Mouse (Mus musculus) brain, embryonic 18.5 days (tissue): ENCODE results near the gene Adgrg3.

Source experiments
- DNase-seq: peaks from one replicate; pipeline ENCODE4 v3.0.0-alpha.2; 2012; ENCODE audit warnings: low read depth, low spot score

The Adgrg3 gene

DNA sequence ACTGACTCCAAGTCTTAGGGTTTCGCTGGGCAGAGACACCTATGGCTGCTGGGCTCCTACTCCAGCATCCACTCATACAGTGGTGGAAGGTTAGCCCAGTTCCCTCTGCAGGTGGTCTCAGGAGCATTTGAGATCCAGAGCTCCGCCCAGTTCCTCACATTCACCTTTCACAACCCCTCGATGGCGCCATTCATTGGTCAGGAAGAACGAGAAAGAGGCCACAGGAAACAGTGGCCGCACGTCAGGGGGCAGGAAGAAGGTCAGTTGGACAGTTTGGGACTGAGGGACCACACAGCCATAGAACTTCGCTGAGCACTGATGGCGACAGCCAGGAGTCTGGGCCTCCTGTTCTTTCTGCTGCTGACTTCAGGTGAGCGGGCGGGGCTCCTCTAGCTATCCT is at the start of gene Adgrg3:
Adgrg3 (plus strand) TSS at position 242 of the 400 bp plus-strand sequence.
- no peak for DNase-seq

DNA sequence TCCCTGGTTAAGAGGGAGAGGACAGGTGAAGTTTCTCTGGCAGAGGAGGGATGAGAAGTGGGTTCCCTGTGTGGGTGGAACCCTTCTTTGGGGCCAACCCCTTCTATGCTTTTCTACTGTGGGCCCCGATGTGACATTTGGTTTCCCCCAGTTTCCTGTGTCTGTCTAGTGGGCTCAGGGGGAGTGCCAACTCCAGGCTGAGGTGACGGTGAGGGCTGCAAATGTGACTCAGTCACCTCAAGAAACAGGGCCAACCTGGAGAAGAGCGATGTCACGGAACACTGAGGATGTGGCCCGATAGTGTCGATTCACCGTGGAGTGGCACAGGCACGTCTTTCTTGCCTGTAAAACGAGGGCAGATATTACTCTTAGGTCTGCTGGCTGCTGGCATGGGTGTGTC is 44.2 kb upstream of the Adgrg3 start:
- no peak for DNase-seq

DNA sequence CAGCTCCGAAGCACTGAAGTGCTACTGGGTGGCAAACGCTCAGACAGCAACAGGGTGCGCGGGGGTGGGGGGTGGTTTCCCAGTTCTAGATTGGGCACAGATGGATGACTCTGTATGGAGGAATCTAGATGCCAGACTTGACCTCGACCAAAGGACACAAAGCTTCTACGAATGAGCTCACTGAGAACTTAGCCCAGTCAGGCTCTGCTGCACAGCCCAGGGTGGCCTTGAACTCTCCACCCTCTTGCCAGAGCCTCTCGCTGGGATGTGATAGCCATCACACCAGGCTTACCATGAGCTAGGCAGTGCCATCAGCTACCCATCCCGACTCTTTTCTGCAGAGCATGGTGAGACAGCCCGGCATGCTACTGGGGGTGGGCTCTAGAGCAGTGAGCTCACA is 43.7 kb upstream of the Adgrg3 start:
- DNase-seq: no peak

DNA sequence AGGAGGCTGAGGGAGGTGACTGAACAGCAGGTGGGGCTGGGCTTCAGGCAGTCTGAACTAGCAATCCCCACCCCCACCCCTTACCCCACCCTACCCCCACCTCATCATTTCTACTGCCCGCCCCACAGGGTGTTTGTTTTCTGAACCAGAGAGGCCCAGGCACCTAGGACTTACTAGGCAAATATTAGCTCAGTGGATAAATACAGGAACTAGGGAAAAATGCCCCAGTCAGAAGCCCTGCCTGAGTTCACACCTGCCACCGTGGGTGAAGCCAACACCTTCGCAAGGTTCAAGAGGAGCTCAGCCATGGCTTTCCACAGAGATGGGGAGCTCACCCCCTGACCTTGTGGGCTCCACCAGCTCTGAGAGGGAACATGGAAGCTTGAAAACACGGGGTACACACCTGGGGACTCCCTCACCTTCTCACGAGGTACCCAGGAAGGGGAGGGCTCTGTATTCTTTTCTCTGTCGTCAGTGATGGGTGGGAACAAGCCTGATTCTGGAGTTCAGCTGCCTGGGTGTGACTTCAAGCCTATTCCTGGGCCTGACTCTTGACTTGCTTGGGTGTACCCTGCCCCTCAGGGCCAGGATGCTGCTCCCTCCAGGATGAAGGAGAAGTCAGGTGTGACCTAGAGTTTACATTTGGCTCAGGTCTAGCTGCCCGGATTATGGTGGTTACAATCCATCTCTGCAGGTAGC is 42.9 kb upstream of the Adgrg3 start, which contains the start of gene Adgrg1:
Adgrg1 (plus strand) TSS at position 285 of the 699 bp plus-strand sequence.
- no peak for DNase-seq

DNA sequence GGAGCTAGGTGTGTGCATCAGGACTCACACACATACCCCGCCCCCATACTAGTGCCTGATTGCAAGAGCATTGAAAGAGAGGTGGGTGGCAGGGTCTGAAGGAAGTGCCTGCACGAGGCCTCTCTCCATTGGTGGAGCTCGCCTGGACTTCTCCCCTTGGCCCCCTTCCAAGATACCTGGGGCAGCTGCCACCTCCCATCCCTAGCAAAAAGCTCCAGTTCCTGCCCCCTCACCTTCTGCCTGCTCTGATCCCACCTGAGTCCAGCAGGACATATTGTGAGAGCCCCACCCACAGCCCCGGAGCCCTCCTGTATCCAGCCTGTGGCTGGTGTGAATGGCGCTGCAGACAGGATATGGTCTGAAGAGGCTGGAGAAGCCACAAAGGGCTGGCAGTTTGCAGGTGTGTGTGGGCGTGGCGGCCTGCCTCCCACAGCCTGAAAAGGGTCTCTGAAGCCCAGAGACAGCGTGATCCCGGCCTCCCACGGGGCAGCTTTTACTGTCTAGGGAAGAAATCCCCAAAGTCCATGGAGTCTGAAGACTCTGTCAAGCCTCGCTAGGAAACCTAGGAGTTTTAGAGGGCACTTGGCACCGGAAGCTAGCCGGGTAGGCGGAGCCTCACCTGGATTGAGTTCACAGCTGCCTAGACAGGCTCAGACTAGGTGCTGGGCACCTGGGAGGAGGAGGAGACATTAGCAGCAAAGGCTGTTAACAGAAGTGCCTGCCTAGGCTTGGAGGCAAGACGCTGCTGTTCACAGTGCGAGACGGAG is 40.7 kb upstream of the Adgrg3 start:
- no peak for DNase-seq

DNA sequence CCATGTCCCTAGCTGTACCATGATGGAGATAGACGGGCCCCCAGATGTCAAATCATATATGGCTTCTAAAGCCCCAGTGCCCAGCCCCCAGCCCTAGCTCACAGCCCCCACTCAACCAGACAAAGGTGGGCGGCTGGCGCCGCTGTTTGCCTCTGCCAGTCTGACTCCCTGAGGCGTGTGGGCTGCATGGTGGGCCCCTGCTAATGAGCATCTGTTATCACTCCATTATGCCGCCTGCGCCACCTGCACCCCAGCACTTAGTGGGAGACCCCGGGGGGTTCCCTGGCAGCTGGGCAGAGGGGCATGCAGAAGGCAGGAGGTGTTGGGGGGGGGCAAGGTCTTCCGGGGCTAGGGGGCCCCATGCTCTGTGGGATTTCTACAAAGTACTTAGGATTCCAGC is 39.4 kb upstream of the Adgrg3 start:
- DNase-seq: no peak

DNA sequence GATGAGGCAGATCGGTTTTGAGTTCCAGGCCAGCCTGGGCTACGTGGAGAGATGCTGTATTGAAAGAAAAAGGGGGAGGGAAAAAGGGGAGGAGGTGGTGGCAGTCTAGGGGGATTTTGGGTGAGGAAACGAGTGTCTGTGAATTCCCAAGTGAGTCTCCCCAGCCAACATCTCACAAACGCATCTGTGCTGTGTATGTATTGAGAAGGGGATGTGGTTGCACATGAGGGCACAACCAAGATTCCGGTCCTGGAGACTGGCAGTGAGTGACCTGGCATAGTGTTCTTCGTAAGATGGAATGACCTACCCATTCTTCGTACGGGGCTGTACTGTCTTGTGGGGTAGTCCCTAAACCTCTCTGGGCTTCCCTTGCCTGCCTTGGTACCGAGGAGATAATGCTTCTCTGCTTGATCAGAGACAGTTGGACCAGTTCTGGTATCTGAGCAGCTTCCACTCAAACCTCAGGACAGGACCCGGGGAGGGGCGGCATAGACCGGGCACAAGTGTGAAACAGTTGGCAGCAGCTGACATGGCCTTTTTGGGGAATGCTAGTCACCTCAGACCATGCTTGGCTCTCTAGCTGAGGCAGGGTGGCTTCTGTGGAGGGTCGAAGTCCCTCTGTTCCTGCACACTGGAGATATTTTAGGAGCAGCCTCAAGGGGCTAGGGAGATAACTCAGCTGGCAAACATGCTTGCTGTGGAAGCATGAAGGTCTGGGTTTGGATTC is 38.7 kb upstream of the Adgrg3 start:
- no peak for DNase-seq

DNA sequence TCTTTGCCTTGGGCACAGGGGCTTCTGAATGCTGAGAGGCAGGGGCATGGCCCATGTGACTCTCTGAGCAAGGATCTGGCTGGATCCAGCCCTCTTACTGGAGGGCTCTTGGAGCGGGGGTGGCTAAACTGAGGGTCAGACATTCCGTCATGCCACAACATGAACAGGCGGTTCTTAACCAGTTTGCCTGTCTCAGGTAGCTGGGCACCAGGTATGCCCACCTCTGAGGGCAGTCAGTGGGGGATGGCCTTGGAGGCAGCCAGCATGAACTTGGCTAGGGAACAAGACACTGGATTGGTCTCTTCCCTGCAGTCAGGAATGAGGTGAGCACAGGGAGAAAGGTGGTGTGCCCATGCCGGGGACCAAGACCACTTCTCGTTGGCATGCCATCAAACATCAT is 37.3 kb upstream of the Adgrg3 start:
- no peak for DNase-seq

DNA sequence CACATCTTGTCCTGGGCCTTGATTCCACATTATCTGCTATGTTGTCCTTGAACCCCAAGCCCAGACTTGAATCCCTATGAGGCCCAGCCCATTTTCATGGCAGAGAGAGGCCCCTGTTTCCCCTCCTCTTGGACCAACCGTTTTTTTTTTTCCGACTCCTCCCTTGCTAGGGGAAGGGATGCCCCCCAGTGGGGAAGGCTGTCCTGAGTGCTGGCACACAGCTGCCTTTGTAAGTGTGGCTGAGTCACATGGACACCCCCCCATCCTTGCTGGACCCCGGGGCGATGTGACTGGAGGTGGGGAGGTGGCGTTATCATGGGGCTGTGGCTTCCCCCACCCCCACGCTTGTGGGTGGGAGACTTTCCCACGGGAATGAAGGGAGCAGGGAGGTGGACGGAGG is 36.5 kb upstream of the Adgrg3 start:
- no peak for DNase-seq

DNA sequence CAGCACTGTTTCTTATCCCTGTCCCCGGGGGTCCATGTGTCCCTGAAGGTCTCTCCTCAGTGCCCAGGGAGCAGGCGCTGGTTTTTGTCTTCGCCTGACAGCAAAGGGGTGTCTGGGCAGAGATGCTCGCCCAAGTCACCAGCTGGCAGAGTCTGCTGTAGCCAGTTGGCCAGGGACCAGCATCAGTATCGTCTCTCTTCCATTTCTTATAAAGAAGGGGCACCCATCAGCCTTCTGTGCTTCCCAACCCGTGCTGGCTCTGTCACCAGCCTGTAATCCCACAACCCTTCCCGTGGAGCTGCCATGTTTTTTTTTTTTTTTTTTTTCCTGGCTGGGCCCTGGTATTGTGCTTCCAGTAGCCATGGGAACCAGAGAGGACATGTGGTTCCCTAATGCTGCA is 35.6 kb upstream of the Adgrg3 start:
- no peak for DNase-seq

DNA sequence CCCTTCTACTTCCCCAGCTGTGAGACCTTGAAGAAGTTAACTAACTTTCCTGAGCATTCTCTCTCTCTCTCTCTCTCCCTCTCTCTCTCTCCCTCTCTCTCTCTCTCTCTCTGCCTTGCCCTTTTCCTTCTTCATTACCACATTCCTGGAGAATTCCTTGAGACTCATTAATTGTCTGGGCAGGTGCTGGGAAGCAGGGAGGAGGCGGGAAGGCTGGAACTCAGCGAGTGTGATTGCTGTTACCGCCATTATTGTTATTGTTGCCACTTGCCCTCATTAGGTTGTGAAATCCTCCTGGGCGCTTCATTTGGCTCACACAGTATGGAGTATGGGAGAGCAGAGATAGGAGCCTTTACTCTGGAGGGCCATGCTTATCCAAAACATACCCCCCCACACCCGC is 34.3 kb upstream of the Adgrg3 start:
- DNase-seq: no peak

DNA sequence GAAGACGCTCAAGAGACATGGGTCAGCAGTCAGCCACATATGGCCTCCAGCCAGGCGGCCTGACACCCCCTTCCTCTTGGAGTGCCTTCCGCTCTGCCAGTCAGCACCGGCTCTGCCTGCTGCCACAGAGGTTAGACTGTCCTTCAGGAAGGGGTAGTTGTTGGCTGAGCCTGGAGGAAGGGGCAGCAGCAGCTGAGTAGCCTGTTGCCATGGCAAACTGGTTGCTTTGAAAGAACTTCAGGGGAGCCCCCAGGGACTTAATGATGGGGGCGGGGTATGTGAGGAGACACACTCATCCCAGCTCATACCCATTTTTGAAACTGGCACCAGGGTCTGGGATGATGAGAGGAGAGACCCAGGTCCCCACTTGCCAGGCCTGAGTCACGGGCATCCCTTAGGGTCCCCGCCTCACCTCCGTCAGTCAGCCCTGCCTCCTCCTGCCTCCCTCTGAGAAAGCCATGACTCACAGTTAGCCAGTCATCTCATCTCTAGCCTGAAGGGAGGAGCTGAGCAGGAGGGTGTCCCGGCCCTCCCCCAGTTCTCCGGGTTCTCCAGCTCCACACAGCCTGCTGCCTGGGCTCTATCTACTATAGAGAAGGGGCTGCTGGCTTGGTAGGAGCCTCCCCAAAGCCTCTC is 33.5 kb upstream of the Adgrg3 start:
- DNase-seq: no peak

DNA sequence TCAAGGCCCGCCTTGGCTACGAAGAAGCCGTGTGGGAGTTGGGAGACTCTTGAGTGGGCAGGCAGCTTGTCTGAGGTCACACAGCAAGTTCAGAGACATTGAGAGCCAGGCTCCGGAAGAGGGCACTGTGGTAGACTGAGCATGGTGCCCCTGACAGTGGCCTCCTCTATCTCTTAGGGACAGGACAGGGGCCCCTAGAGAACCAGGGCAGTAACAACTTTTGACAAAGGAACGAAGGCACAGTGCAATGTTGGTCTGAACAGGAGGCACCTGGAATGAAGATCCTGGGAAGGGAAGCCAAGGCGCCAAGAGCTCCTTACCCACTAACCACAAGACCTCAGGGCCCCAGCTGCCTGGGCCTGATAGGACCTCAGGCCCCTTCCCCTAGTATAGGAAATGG is 32.5 kb upstream of the Adgrg3 start:
- no peak for DNase-seq

DNA sequence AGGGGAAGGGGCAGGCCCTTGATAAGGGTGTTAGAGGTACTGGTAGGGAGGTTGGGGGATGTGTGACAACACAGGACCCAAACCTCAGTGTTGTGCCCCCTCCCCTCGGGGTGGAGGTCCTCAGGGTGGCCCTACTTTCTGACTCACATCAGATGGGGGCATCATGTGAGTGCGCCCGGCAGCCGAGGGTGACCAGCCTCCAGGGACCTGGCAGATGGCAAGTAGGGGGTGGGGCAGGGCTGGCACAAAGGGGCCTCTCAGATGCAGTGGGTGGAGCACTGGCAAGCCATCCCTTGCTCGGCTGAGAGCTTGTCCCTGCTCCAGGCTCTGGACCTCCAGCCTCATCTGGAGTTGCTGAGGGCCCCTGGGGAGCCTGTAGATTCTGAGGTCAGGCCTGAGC is 30.8 kb upstream of the Adgrg3 start:
- DNase-seq: no peak

DNA sequence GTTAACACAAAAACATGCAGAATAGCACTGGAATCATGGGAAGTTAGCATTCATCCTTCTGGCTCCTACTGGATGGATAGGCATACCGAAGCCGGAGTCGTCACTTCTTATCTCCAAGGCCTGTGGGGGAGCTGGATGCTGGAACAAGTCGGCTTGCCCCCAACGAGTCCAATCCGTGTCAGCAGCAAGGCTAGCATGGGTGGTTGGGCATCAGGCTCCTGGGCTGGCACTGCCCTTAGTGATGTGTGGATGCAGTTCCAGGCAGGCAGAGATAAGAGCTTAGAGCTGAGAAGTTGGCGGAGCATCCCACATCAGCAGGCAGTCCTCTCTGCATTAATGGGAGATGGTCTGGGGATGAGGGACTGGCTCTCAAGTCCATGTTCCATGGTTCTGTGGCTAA is 29.9 kb upstream of the Adgrg3 start:
- no peak for DNase-seq

DNA sequence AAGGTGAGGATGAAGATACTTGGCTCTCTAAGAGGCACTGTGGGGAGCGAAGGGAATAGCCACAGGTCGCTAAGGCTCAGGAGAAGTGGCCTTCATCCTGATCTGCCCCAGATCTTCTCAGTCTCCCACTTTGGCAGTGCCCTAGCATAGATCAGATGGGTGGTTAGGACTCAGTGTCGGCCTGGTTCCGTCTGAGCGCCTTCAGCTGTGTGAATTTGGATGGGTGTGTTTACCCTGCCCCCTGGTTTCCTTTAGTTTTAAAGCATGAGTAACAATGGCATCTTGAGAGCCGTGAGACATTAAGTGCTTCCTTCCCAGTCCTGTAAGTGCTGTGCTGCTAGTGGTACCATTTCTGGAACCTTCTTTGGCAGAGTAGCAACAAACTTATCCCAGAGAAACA is 28.9 kb upstream of the Adgrg3 start:
- no peak for DNase-seq

DNA sequence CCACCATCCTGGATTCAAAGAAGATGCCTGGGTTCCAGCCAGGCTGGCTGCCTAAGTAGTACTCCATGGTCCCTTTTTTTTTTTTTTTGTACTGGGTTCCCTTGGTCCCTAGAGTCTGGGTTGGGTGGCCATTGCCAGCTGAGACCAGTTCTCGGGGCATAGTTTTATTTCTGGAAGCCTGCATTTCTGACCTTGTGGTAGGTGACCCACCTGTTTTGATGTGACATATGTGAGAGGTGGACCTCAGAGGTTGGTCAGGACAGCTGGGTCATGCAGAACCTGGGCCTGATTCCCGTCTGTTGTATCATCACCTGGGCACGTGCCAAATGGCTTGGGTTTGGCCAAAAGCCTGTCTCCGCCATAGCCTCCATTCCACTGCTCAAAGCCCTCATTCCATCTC is 27.8 kb upstream of the Adgrg3 start:
- no peak for DNase-seq

DNA sequence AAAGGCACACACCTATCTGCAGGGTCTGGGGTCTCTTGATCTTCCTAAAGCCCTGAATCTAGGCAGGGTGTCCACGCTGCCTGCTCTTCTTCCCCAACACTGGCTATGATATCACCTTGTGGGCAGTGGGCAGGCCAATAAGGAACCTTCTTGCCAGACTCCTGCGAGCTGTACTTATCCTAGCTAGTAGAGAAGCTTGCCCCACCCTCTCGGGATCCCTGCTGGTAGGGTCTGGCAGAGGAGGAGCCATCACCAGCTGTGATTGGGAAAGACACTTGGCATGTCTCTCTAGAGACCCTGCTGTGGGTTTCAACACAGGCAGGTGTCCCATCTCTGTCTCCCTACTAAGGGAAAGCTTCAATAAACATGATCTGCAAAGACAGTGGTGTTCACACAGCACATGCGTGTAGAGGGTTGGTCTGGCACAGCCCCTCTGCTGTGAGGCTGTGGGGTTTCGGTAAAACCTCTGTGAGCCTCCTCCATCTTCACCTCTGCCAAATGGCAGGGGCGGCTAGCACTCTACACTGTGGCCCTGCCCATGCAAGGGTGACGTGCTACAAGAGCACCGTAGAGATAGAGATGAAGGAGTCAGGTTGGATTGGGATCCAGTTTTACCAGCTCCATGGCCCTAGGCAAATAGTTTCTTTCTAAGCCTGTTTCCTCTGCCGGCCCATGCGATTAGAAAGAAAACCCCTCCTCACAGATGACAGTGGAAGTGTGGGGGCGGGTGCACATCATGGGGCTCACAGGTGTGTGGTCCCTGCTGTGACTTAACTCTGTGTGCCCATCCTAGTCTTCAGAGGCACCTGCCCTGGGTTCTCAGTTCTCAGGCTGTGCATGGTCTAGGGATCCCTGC is 26.7 kb upstream of the Adgrg3 start:
- no peak for DNase-seq

DNA sequence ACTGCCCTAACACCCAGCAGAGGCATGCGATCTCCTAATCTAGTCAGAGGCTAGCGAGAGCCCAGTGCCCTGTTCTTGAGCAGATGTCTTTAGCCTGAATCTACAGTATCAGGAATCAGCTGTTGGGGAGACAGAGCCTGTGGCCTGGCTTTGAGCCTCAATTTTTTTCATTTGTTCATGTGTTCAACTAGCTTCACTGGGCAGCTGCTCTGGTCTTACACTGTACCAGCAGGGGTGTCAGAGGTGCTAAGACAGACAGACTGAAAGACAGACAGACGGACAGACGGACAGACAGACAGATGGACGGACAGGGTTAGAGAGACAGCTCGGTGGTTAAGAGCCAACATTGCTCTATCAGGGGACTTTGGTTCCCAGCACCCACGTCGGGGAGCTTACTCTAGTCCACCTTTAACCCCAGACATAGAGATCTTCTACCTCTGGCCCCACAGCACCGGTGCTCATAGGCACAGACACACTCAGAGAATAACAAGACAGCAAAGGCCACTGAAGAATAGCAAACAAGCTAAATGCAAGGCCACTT is 26.0 kb upstream of the Adgrg3 start:
- DNase-seq: no peak

DNA sequence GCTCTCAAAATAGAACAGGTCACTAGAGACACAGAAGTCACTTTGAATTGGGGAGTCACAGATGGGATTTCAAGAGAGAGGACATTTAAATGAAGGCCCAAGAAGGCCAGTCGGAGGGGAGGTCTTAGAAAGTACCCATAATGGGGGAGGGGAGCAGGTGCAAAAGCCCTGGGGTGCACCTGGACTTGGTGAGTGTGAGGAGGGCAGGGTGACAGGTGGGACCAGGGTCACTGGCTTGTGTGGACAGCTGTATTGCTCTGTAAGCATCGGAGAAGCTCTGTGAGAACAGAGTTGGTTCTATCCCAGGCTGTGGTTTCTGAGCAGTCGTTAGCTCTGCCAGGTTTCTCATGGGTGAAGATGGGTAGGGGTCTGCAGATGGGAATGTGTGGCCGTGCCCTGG is 25.5 kb upstream of the Adgrg3 start:
- DNase-seq: no peak

DNA sequence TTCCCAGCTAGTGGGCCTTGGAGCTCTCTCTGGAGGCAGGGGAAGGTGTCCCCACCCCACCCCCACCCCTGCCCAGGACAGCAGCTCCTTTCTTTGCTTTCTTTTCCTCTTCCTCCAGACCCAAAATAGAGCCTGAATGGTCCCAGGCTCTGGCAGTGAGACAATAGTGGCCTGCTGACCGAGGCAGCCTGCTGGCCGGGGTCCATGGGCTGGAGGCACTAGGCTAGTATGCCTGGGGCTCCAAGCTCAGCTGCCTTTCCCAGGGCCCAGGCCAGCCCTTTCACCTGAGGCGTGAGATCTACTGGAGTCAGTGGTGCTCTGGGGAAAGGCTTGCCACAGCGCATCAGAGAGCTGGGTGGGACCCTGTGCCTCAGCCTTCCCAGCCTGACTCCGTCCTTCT is 25.0 kb upstream of the Adgrg3 start:
- no peak for DNase-seq
